Mouse (Mus musculus): Measurements from ENCODE around the gene Npat. TPM values are rescaled to one million over a fixed set of nuclear protein-coding genes. Genes with fewer than 3 reads are reported as not detected.

Gene Npat
- total RNA-seq, 2 experiments from 2014 or later: 13.2 to 16.0 TPM

DNA sequence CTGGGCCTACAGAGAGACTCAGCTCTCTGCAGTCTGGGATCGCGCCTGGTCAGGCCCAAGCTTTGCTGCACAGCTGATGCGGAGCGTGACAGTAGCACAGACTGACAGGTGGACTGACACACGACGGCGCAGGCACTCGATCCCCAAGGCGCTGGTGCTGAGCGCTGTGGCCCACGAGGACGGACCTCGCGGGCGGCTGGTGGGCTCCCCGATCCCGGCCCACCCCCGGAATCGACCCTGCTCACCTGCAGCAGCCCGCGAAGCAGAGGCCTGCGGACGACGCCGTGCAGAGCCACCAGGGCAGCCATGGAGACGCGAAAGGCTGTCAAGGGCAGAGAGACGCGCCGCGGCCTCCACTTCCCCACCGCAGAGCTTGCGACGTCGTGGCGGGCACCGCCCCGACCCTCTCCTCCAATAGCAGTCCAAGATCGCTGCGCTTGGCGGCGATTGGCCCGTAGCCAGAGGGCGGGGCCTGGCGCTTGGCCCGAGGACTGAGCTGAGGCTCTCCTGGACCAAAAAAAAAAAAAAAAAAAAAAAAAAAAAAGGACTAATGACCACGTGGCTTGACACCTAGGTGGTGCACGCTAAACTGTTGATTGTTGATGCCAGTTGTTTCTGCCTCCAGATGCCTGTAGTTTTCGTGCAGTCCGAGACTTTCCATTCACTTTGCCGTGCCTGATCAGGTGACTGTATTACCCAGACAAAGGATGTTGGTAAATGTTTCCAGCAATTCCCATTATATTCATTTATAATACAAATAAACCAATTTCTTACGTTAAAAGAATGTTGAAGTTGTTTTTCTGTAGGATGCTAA lies 73.3 kb downstream of the Npat start, which contains the start of gene Acat1:
Acat1 (minus strand) TSS at position 415 of the 814 bp plus-strand sequence.
- peak; percentile 99 for DNase-seq

DNA sequence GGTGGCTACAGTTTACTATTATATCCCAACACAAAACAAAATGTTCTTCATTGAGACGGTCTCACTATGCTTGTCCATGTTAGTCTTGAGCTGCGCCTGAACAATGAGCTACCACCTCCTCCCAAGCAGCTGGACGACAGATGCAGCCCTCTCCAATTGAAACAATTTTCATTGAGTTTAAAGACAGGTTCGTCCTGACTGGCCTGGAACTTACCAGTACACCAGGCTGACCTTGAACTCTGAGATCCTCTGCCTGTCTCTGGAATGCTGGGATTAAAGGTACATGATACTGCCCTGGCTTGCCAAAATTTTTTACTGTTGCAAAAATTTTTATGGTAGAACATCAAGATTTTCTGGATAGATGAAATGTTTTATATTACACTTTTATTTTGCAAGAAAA lies 77.4 kb downstream of the Npat start:
- DNase-seq: no peak

DNA sequence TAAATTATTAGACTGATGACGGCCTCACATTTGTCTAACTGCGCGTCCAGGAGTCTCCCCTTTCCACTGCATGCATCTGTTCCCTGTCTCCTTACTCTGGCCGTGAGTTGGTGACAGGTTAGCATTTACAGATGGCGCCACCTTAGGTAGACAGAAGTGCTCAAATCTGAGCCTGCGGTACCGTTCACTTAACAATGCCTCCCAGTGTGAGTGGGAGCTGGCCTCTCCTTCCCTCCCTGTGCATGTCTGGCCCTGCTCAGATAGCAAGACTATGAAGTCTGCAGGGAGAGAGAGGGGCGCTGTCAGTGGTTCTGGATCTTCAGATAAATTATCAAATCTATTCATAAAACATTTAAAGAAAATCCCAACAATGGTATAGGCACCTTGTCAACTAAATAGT lies 78.4 kb downstream of the Npat start:
- no peak for DNase-seq

Other genes with a start within 250 kb of the Npat start
- 1 to 10 TPM in 1 of 2 experiments, under 1 TPM in 1; 0.70 to 1.1 TPM for gene Exph5, start 235.4 kb upstream of the Npat start, total RNA-seq (2021)
- 10 to 100 TPM; 14.5 to 15.6 TPM for gene Kdelc2, start 153.0 kb upstream of the Npat start, total RNA-seq (2021)
- gene 4930550C14Rik, start 134.7 kb upstream of the Npat start, total RNA-seq (2021): 1 to 10 TPM; 1.6 to 2.0 TPM
- gene Atm, start 307 bp upstream of the Npat start, total RNA-seq (2021): 10 to 100 TPM; 12.5 to 17.4 TPM
- gene Acat1, start 73.3 kb downstream of the Npat start, total RNA-seq (2021): 100 to 1,000 TPM; 371 to 403 TPM
- 10 to 100 TPM; 29.8 to 36.0 TPM for gene Cul5, start 133.0 kb downstream of the Npat start, total RNA-seq (2021)
- under 1 TPM; 0.72 to 0.73 TPM for gene Rab39, start 169.2 kb downstream of the Npat start, total RNA-seq (2021)
- gene Slc35f2, start 234.5 kb downstream of the Npat start, total RNA-seq (2021): 1 to 10 TPM in 1 of 2 experiments, under 1 TPM in 1; 0.94 to 1.1 TPM